Mouse (Mus musculus): ENCODE results near the gene Elovl6. TPM values are rescaled to one million over a fixed set of nuclear protein-coding genes. Genes with fewer than 3 reads are reported as not detected.

Gene Elovl6
- total and polyA plus RNA-seq, 2 experiments from 2014 or later, result 39.1 to 46.9 TPM

GRCm38 (mm10) chr3:129571642-129572041, 39.5 kb downstream of the Elovl6 start:
- Histone ChIP-seq H3K9me3 (ENCODE audit: low read length) (no peaks in the 10 kb centered on the region), H3K36me3 (ENCODE audit: insufficient read depth) (peaks cover 2% of the 10 kb centered on the region; the same call in 1 of the 2 replicates), H3K4me2 (ENCODE audit: low read depth) (no peak overlapping the region), H3K4me1 (ENCODE audit: insufficient read depth) (no peaks in the 10 kb centered on the region), H3K4me3 (ENCODE audit: low read depth, low read length) (no peak overlapping the region), H3K27me3 (ENCODE audit: insufficient read depth, low read length) (no peaks in the 10 kb centered on the region), H3K9ac (no peak overlapping the region), H3K27ac (ENCODE audit: low read depth, low read length) (no peak overlapping the region)
- DNase-seq, result no peak
- ATAC-seq, result no peak
- WGBS, result 93% methylated on average over 5 of the region's 5 CpGs
- no peak for TF ChIP-seq CTCF (IDR thresholded peaks at IDR 0.05; ENCODE audit: low read depth)

- ATAC-seq (no peak), DNase-seq (no peak)
- WGBS, result 42% methylated on average over 4 of the region's 4 CpGs
- Histone ChIP-seq H3K27ac (ENCODE audit: low read depth, low read length) (no peak overlapping the region), H3K4me2 (ENCODE audit: low read depth) (no peak overlapping the region), H3K9ac (no peak overlapping the region), H3K27me3 (ENCODE audit: insufficient read depth, low read length) (no peaks in the 10 kb centered on the region), H3K4me3 (ENCODE audit: low read depth, low read length) (no peak overlapping the region), H3K9me3 (ENCODE audit: low read length) (no peaks in the 10 kb centered on the region), H3K4me1 (ENCODE audit: insufficient read depth) (no peaks in the 10 kb centered on the region), H3K36me3 (ENCODE audit: insufficient read depth) (peaks cover 2% of the 10 kb centered on the region; the same call in 1 of the 2 replicates)
- no peak for TF ChIP-seq CTCF (IDR thresholded peaks at IDR 0.05; ENCODE audit: low read depth)
These were observed 40.8 kb downstream of the Elovl6 start for GRCm38 (mm10) chr3:129572959-129573358.

- TF ChIP-seq CTCF (IDR thresholded peaks at IDR 0.05; ENCODE audit: low read depth), result no peak
- H3K4me1 ChIP-seq (ENCODE audit: insufficient read depth), result no peaks in the 10 kb centered on the region
- H3K27me3 ChIP-seq (ENCODE audit: insufficient read depth, low read length), result no peaks in the 10 kb centered on the region
- H3K9ac ChIP-seq, result no peak overlapping the region
- no peaks in the 10 kb centered on the region for H3K9me3 ChIP-seq (ENCODE audit: low read length)
- H3K27ac ChIP-seq (ENCODE audit: low read depth, low read length), result no peak overlapping the region
- ATAC-seq (peak; percentile 25; the same call in 1 of the 2 replicates), DNase-seq (no peak)
- no peak overlapping the region for H3K4me2 ChIP-seq (ENCODE audit: low read depth)
- 67% methylated on average over 4 of the region's 4 CpGs for WGBS
- H3K36me3 ChIP-seq (ENCODE audit: insufficient read depth), result peaks cover 2% of the 10 kb centered on the region; the same call in 1 of the 2 replicates
- H3K4me3 ChIP-seq (ENCODE audit: low read depth, low read length), result no peak overlapping the region
These were observed 41.5 kb downstream of the Elovl6 start for GRCm38 (mm10) chr3:129573609-129574008.

- Histone ChIP-seq H3K4me2 (ENCODE audit: low read depth) (no peak overlapping the region), H3K4me1 (ENCODE audit: insufficient read depth) (no peaks in the 10 kb centered on the region), H3K9ac (no peak overlapping the region), H3K27ac (ENCODE audit: low read depth, low read length) (no peak overlapping the region), H3K27me3 (ENCODE audit: insufficient read depth, low read length) (no peaks in the 10 kb centered on the region), H3K9me3 (ENCODE audit: low read length) (no peaks in the 10 kb centered on the region), H3K36me3 (ENCODE audit: insufficient read depth) (peaks cover 2% of the 10 kb centered on the region; the same call in 1 of the 2 replicates), H3K4me3 (ENCODE audit: low read depth, low read length) (no peak overlapping the region)
- TF ChIP-seq CTCF (IDR thresholded peaks at IDR 0.05; ENCODE audit: low read depth), result no peak
- 90% methylated on average over 4 of the region's 4 CpGs for WGBS
- DNase-seq (no peak), ATAC-seq (no peak)
These were observed 42.9 kb downstream of the Elovl6 start for GRCm38 (mm10) chr3:129575086-129575485.

GRCm38 (mm10) chr3:129576522-129576921, 44.4 kb downstream of the Elovl6 start:
- no peak overlapping the region for H3K27ac ChIP-seq (ENCODE audit: low read depth, low read length)
- TF ChIP-seq CTCF (IDR thresholded peaks at IDR 0.05; ENCODE audit: low read depth), result no peak
- H3K9me3 ChIP-seq (ENCODE audit: low read length), result no peaks in the 10 kb centered on the region
- ATAC-seq (no peak), DNase-seq (no peak)
- H3K27me3 ChIP-seq (ENCODE audit: insufficient read depth, low read length), result no peaks in the 10 kb centered on the region
- H3K4me1 ChIP-seq (ENCODE audit: insufficient read depth), result no peaks in the 10 kb centered on the region
- no peak overlapping the region for H3K4me2 ChIP-seq (ENCODE audit: low read depth)
- H3K36me3 ChIP-seq (ENCODE audit: insufficient read depth), result peaks cover 2% of the 10 kb centered on the region; the same call in 1 of the 2 replicates
- no peak overlapping the region for H3K4me3 ChIP-seq (ENCODE audit: low read depth, low read length)
- no peak overlapping the region for H3K9ac ChIP-seq
- WGBS, result 96% methylated on average over 6 of the region's 6 CpGs

- no peaks in the 10 kb centered on the region; the same call in 1 of the 2 replicates for H3K36me3 ChIP-seq (ENCODE audit: insufficient read depth)
- no peak for TF ChIP-seq CTCF (IDR thresholded peaks at IDR 0.05; ENCODE audit: low read depth)
- DNase-seq (no peak), ATAC-seq (no peak)
- no peaks in the 10 kb centered on the region for H3K4me1 ChIP-seq (ENCODE audit: insufficient read depth)
- WGBS, result 95% methylated on average over 11 of the region's 11 CpGs
- no peaks in the 10 kb centered on the region for H3K9me3 ChIP-seq (ENCODE audit: low read length)
- no peaks in the 10 kb centered on the region for H3K27me3 ChIP-seq (ENCODE audit: insufficient read depth, low read length)
- H3K9ac ChIP-seq, result no peak overlapping the region
- no peak overlapping the region for H3K4me2 ChIP-seq (ENCODE audit: low read depth)
- H3K27ac ChIP-seq (ENCODE audit: low read depth, low read length), result no peak overlapping the region
- H3K4me3 ChIP-seq (ENCODE audit: low read depth, low read length), result no peak overlapping the region
These were observed 46.8 kb downstream of the Elovl6 start for GRCm38 (mm10) chr3:129578741-129579475.

- no peak overlapping the region for H3K9ac ChIP-seq
- no peak for DNase-seq
- no peaks in the 10 kb centered on the region for H3K36me3 ChIP-seq (ENCODE audit: insufficient read depth)
- ATAC-seq, result no peak
- no peaks in the 10 kb centered on the region for H3K9me3 ChIP-seq (ENCODE audit: low read length)
- no peak overlapping the region for H3K27ac ChIP-seq (ENCODE audit: low read depth, low read length)
- H3K4me1 ChIP-seq (ENCODE audit: insufficient read depth), result no peaks in the 10 kb centered on the region
- no peak for TF ChIP-seq CTCF (IDR thresholded peaks at IDR 0.05; ENCODE audit: low read depth)
- no peak overlapping the region for H3K4me3 ChIP-seq (ENCODE audit: low read depth, low read length)
- no peak overlapping the region for H3K4me2 ChIP-seq (ENCODE audit: low read depth)
- 44% methylated on average over 3 of the region's 3 CpGs for WGBS
- no peaks in the 10 kb centered on the region for H3K27me3 ChIP-seq (ENCODE audit: insufficient read depth, low read length)
These were observed 48.9 kb downstream of the Elovl6 start for GRCm38 (mm10) chr3:129581024-129581423.
